Mouse (Mus musculus) forebrain, embryonic 11.5 days (tissue): ENCODE data around the gene Trpm3. TPM values are rescaled to one million over a fixed set of nuclear protein-coding genes. Genes with fewer than 3 reads are reported as not detected.

Experiments
- ATAC-seq: fragments of 200-750 bp; cut with Nextera tagmentation; replicated peaks from 2 replicates; pipeline ENCODE4 v1.8.0; 2017; ENCODE audit warnings: moderate TSS enrichment; ENCODE audit not compliant: low FRiP score
- DNase-seq: peaks from one replicate; pipeline ENCODE4 v3.0.0-alpha.2; 2017; ENCODE audit warnings: low spot score
- H3K27ac ChIP-seq: fragments of 300-500 bp; sonication (generic); 2 replicates; pipeline ENCODE4 v1.5.1; 2014; ENCODE audit warnings: low read depth, low read length
- H3K27me3 ChIP-seq: fragments of 300-500 bp; sonication (generic); 2 replicates; pipeline ENCODE4 v1.6.1; 2014; ENCODE audit warnings: mild to moderate bottlenecking, low read length, mixed read lengths; ENCODE audit not compliant: control insufficient read depth, insufficient read depth
- H3K36me3 ChIP-seq: fragments of 300-500 bp; sonication (generic); 2 replicates; pipeline ENCODE4 v1.6.1; 2014; ENCODE audit warnings: mild to moderate bottlenecking, low read length, moderate library complexity, mixed read lengths; ENCODE audit not compliant: control insufficient read depth, insufficient read depth
- H3K4me1 ChIP-seq: fragments of 300-500 bp; sonication (generic); replicated peaks from 2 replicates; pipeline ENCODE4 v1.6.1; 2014; ENCODE audit warnings: low read length, mixed read lengths; ENCODE audit not compliant: control insufficient read depth, insufficient read depth
- H3K4me2 ChIP-seq: fragments of 300-500 bp; sonication (generic); 2 replicates; pipeline ENCODE4 v1.6.1; 2014; ENCODE audit warnings: low read depth, mild to moderate bottlenecking, low read length, moderate library complexity, mixed read lengths; ENCODE audit not compliant: severe bottlenecking
- H3K4me3 ChIP-seq: fragments of 300-500 bp; sonication (generic); 2 replicates; pipeline ENCODE4 v1.5.1; 2014; ENCODE audit warnings: low read depth, low read length
- H3K9ac ChIP-seq: fragments of 300-500 bp; sonication (generic); 2 replicates; pipeline ENCODE4 v1.6.1; 2014; ENCODE audit warnings: low read length
- H3K9me3 ChIP-seq: fragments of 300-500 bp; sonication (generic); 2 replicates; pipeline ENCODE4 v1.6.1; 2016; ENCODE audit warnings: low read length, mixed read lengths; ENCODE audit not compliant: control insufficient read depth
- WGBS: fragments of 180-500 bp; shearing (Covaris S2); extraction: QIAGEN DNeasy Blood & Tissue Kit; methylation state at CpG from one replicate; pipeline ENCODE4 v1.1.7; 2014; 5-methylcytosine and 5-hydroxymethylcytosine counted together
- polyA plus RNA-seq: library from polyadenylated mRNA; unstranded; fragments of >200 nt; fragmentation: Nextera tagmentation; extraction: Ambion mirVana; gene quantifications from 2 replicates; pipeline ENCODE4 v1.2.1, GENCODE M21; 2014

Trpm3 gene
- polyA plus RNA-seq, 1 experiment from 2014 or later: 9.2 TPM

GRCm38 (mm10) chr19:22823491-22823981, 684.7 kb downstream of the Trpm3 start:
- 18% methylated on average over 9 of the region's 9 CpGs for WGBS
- Histone ChIP-seq H3K9me3 (no peaks in the 10 kb centered on the region), H3K27me3 (no peaks in the 10 kb centered on the region), H3K27ac (0 out of 2 replicates have a peak overlapping the region, but pooled peaks have one; percentile 7), H3K4me3 (no peak overlapping the region), H3K9ac (no peak overlapping the region), H3K4me1 (peaks cover 7% of the 10 kb centered on the region; the same call in 1 of the 2 replicates), H3K36me3 (no peaks in the 10 kb centered on the region), H3K4me2 (0 out of 2 replicates have a peak overlapping the region, but pooled peaks have one; percentile 18)
- ATAC-seq (peak; percentile 88), DNase-seq (peak; percentile 70)

DNA sequence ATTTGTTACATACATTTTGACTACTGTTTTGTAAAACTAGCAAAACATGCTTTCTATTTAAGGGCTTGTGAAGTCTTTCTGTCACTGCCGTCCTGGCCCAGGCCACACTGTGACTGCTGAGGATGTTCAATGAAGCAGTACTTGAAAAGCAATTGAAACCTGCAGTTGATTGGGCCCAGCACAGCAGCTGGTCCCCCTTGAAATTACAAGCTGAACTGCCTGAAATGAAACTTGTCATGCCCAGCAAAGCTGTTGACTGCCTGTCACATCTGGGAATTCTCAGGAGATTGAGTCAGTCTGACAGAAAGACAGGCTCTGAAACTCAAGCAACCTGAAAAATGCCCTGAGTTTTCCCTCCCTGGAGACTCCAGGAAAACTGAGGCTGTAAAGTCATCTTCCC, 687.0 kb downstream of the Trpm3 start:
- ATAC-seq (no peak), DNase-seq (no peak)
- H3K9me3 ChIP-seq: no peaks in the 10 kb centered on the region
- H3K9ac ChIP-seq: no peak overlapping the region
- H3K36me3 ChIP-seq: no peaks in the 10 kb centered on the region
- H3K4me2 ChIP-seq: no peak overlapping the region
- H3K4me3 ChIP-seq: no peak overlapping the region
- H3K27ac ChIP-seq: no peak overlapping the region
- 40% methylated on average over 1 of the region's 1 CpGs for WGBS
- no peaks in the 10 kb centered on the region for H3K27me3 ChIP-seq
- peaks cover 7% of the 10 kb centered on the region; the same call in 1 of the 2 replicates for H3K4me1 ChIP-seq

DNA sequence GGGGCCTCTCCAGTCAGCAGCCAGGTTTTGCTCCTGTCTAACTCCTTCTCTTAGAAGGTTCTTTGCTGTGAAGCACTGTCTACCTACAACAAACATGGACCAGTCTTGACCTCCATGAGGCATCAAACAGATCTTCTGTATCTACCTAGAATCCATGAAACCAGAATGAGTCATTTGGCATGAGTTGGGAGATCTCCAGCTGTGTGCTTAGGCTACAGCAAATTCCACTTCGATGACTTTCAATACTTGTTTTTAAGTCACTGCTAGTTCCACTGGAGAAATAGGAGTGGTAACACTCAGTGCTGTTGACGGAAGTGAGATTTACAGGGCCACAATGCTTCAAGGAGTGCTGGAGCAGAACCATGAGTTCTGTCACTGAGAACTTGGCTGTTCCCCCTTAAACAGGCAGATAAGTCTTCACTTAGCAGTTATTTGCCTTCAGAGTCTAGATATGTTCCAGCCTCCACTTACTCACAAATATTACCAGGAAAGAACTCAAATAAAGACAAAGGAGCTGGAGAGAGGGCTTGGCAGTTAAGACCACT, 689.4 kb downstream of the Trpm3 start:
- 85% methylated on average over 2 of the region's 2 CpGs for WGBS
- Histone ChIP-seq H3K4me3 (no peak overlapping the region), H3K27me3 (no peaks in the 10 kb centered on the region), H3K9me3 (no peaks in the 10 kb centered on the region), H3K4me1 (peaks cover 4% of the 10 kb centered on the region; the same call in 1 of the 2 replicates), H3K36me3 (no peaks in the 10 kb centered on the region), H3K27ac (no peak overlapping the region), H3K9ac (no peak overlapping the region), H3K4me2 (no peak overlapping the region)
- DNase-seq: no peak
- ATAC-seq: no peak

DNA sequence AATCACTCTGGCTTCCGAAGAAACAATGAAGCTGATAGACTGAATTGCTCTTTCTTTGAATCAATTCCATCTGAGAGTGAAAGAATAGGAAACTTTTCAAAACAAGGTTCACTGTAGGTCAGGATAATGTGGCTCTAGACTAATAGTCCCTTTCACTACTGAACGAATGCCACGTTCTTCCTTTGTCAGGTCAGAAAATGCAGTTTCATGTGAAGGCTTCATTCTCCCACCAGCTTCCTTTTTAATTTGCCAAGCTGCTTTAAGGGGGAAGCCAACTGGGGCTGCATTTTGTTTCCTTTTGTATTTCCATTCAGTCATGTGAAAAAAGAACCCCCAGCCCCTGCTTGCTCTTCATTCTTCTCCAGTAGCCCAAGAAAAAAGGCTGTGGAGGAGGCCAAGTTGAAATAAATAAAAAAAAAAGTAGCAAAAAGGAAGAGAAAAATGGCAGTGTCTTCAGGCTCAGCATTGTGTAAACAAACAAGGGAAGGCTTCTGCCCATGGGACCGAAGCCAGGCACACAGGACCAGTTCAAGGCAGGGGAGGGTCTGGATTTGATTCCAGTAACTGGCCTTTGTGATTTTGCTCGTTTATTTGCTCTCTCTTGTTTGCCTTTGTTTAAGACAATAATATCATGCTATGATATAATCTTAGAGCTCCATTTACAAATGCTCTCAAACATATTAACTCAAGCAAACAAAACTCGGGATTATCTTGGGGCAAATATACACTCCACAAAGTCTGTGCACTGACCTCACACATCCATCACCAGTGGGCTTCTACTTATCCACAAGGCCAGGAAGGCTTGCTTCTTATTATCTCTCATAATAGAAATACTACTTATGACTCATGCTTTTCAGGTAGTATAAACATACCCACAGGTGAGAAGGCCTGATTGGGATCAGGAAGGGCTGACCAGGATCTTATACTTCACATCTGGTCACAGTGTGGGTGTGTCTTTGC, 702.5 kb downstream of the Trpm3 start:
- H3K4me1 ChIP-seq: no peaks in the 10 kb centered on the region
- H3K36me3 ChIP-seq: no peaks in the 10 kb centered on the region
- ATAC-seq: peak; percentile 67
- H3K27ac ChIP-seq: no peak overlapping the region
- H3K9me3 ChIP-seq: no peaks in the 10 kb centered on the region
- DNase-seq: no peak
- no peak overlapping the region for H3K9ac ChIP-seq
- H3K4me2 ChIP-seq: no peak overlapping the region
- WGBS: 16% methylated on average over 6 of the region's 6 CpGs
- 0 out of 2 replicates have a peak, but pooled peaks cover 2% of the 10 kb centered on the region for H3K27me3 ChIP-seq
- H3K4me3 ChIP-seq: no peak overlapping the region

DNA sequence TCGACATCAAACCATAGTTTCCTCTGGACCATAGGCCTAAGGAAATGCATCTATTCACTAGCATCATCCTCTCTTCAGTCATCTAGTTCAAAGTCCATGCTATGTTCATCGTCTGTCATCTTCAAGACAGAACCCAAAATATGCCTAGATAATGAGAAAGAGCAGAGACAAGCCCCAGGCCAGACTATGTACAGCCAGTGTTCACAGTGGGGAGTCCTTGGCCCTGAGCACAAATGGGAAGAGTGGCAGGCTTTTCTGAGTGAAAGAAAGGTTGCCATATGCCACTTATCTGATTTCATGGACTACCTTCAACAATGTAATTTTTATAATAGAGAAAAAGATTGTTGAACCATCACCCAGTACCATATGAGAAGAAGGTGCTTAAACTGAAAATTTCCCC, 703.9 kb downstream of the Trpm3 start:
- Histone ChIP-seq H3K9me3 (no peaks in the 10 kb centered on the region), H3K4me3 (no peak overlapping the region), H3K27me3 (0 out of 2 replicates have a peak, but pooled peaks cover 2% of the 10 kb centered on the region), H3K9ac (no peak overlapping the region), H3K27ac (no peak overlapping the region), H3K4me2 (no peak overlapping the region), H3K36me3 (no peaks in the 10 kb centered on the region), H3K4me1 (no peaks in the 10 kb centered on the region)
- WGBS: 90% methylated on average over 2 of the region's 2 CpGs
- ATAC-seq (no peak), DNase-seq (no peak)

- no peak overlapping the region for H3K9ac ChIP-seq
- H3K4me1 ChIP-seq: no peaks in the 10 kb centered on the region
- H3K4me2 ChIP-seq: no peak overlapping the region
- H3K4me3 ChIP-seq: no peak overlapping the region
- no peak overlapping the region for H3K27ac ChIP-seq
- DNase-seq (no peak), ATAC-seq (no peak)
- no peaks in the 10 kb centered on the region for H3K36me3 ChIP-seq
- 61% methylated on average over 12 of the region's 12 CpGs for WGBS
- 0 out of 2 replicates have a peak, but pooled peaks cover 2% of the 10 kb centered on the region for H3K27me3 ChIP-seq
- no peaks in the 10 kb centered on the region for H3K9me3 ChIP-seq
Observed at GRCm38 (mm10) chr19:22847696-22848095, 708.9 kb downstream of the Trpm3 start.

GRCm38 (mm10) chr19:22848251-22848650, 709.4 kb downstream of the Trpm3 start:
- Histone ChIP-seq H3K27me3 (0 out of 2 replicates have a peak, but pooled peaks cover 2% of the 10 kb centered on the region), H3K9ac (no peak overlapping the region), H3K9me3 (no peaks in the 10 kb centered on the region), H3K36me3 (no peaks in the 10 kb centered on the region), H3K4me3 (no peak overlapping the region), H3K4me2 (no peak overlapping the region), H3K4me1 (no peaks in the 10 kb centered on the region), H3K27ac (no peak overlapping the region)
- ATAC-seq: no peak
- WGBS: 58% methylated on average over 1 of the region's 1 CpGs
- no peak for DNase-seq

DNA sequence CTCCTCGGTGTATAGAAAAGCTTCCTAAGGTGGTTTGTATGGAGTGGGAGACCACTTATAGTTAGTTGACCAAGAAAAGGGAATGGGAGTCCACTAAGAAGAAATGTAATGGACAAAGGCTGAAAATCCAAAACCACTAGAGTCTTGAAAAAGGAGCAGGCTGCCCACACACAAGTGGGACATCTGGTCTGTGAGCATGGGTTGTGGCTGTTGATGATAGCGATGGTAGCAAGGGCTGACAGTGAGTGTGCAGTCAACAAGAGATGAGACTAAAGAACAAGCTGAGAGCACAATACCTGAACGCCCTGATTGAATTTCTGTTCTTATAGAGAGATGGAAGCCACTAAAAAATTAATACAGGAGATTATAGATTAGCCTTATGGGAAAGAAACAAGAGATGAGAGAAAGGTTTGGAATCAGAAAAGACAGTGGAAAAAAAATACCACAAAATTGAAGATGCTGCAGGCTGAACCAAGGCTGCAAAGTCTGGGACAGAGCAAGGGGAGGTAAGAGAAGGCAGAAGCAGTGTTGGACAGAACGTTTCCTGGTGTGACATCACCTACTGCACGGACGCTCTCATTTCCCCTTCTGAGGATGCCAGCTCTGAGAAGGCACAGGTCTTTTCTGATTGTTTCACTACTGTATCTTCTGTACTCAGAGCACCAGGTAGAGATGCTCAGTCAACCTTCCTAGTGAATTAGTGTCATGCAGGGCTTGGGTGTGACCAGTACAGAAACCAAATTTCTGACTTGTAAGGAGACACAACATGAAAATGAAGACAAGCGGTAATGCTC, 710.1 kb downstream of the Trpm3 start:
- H3K27me3 ChIP-seq: 0 out of 2 replicates have a peak, but pooled peaks cover 2% of the 10 kb centered on the region
- H3K27ac ChIP-seq: no peak overlapping the region
- no peak for ATAC-seq
- WGBS: 85% methylated on average over 7 of the region's 7 CpGs
- H3K4me1 ChIP-seq: no peaks in the 10 kb centered on the region
- no peak overlapping the region for H3K9ac ChIP-seq
- H3K36me3 ChIP-seq: no peaks in the 10 kb centered on the region
- H3K9me3 ChIP-seq: no peaks in the 10 kb centered on the region
- no peak overlapping the region for H3K4me3 ChIP-seq
- DNase-seq: no peak
- no peak overlapping the region for H3K4me2 ChIP-seq
